Mouse (Mus musculus) E14TG2a.4 (cell line): Measurements from ENCODE around the gene Fam216a.

Experiments
- CTCF ChIP-seq: conservative IDR thresholded peaks from 2 replicates; pipeline ENCODE4 v1.5.1; 2014; ENCODE audit warnings: low read length
- POU5F1 ChIP-seq: IDR thresholded peaks from 2 replicates; pipeline ENCODE4 v1.6.1; 2014; ENCODE audit warnings: low read length, borderline replicate concordance

DNA sequence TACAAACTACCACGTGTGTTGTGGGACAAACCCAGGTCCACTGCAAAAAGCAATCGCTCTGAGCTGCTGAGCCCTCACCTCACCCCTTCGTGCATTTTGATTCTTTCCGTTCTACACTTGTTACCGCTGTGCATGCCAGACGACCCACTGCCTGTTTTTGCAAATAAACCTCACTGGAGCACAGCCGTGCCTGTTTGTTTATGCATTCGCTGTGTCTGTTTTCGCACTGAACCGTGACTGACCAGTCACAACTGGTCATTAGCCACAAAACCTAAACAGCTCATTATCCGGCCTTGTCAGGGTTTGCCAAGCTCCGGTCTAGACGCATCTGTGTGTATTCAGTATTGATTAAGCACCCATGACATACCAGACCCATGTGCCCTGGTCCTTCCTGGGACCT, 30.0 kb upstream of the Fam216a start:
- TF ChIP-seq CTCF (no peak), POU5F1 (no peak)
